Mouse (Mus musculus) ES-E14 (cell line): ENCODE measurements at regions not wholly inside any gene's neighbourhood (a gene's known extent, or its start where the extent isn't known, plus 50 kb on each side); places are given as distances from the start of the nearest gene placed in this dataset.

Experiments used
- DNase-seq: peaks from one replicate; pipeline ENCODE4 v3.0.0-alpha.2; 2013; ENCODE audit warnings: low read depth, low spot score
- H3K27ac ChIP-seq: 2 replicates; pipeline ENCODE4 v1.5.1; 2012; ENCODE audit warnings: low read depth, mild to moderate bottlenecking, low read length, moderate library complexity, mixed read lengths; ENCODE audit not compliant: poor library complexity, insufficient read depth, severe bottlenecking
- H3K36me3 ChIP-seq: 2 replicates; pipeline ENCODE4 v1.6.1; 2012; ENCODE audit warnings: mild to moderate bottlenecking, low read length, moderate library complexity, mixed read lengths; ENCODE audit not compliant: control insufficient read depth, poor library complexity, insufficient read depth, severe bottlenecking
- H3K4me1 ChIP-seq, 2 experiments: fragments of 150-350 bp in 1 of 2; sonication (generic) in 1 of 2; 2 replicates each; pipeline ENCODE4 v1.6.1; 2012; ENCODE audit warnings: low read length in 2 of 2, mild to moderate bottlenecking in 1 of 2, mixed read lengths in 1 of 2; ENCODE audit not compliant: control insufficient read depth in 2 of 2, insufficient read depth in 2 of 2, poor library complexity in 1 of 2
- H3K4me3 ChIP-seq, 2 experiments: fragments of 150-350 bp in 1 of 2; sonication (generic) in 1 of 2; 2 replicates each; pipeline ENCODE4 v1.5.1; 2012; ENCODE audit warnings: low read length in 2 of 2, low read depth in 1 of 2, mild to moderate bottlenecking in 1 of 2, mixed read lengths in 1 of 2; ENCODE audit not compliant: insufficient read depth in 1 of 2, poor library complexity in 1 of 2, severe bottlenecking in 1 of 2
- H3K9ac ChIP-seq: 2 replicates; pipeline ENCODE4 v1.6.1; 2012; ENCODE audit warnings: low read depth, mild to moderate bottlenecking, low read length, mixed read lengths; ENCODE audit not compliant: poor library complexity, insufficient read depth, severe bottlenecking
- H3K9me3 ChIP-seq: fragments of 150-350 bp; sonication (generic); 2 replicates; pipeline ENCODE4 v1.6.1; 2012; ENCODE audit warnings: low read depth, mild to moderate bottlenecking, low read length; ENCODE audit not compliant: control insufficient read depth, insufficient read depth
- CHD2 ChIP-seq: IDR thresholded peaks from 2 replicates; pipeline ENCODE4 v1.6.1; 2014; ENCODE audit warnings: mild to moderate bottlenecking, low read depth, low read length, inconsistent platforms
- HCFC1 ChIP-seq: IDR thresholded peaks from 2 replicates; pipeline ENCODE4 v1.6.1; 2012; ENCODE audit warnings: low read length, inconsistent platforms, borderline replicate concordance; ENCODE audit not compliant: insufficient read depth
- MAFK ChIP-seq: IDR thresholded peaks from 2 replicates; pipeline ENCODE4 v1.6.1; 2014; ENCODE audit warnings: mild to moderate bottlenecking, low read depth, low read length, inconsistent platforms; ENCODE audit not compliant: insufficient read depth
- ZC3H11A ChIP-seq: IDR thresholded peaks from 2 replicates; pipeline ENCODE4 v1.6.1; 2012; ENCODE audit warnings: low read depth, mild to moderate bottlenecking, inconsistent platforms, low read length, borderline replicate concordance
- ZNF384 ChIP-seq: IDR thresholded peaks from 2 replicates; pipeline ENCODE4 v1.6.1; 2012; ENCODE audit warnings: low read depth, low read length, inconsistent platforms
- in situ Hi-C, 2 experiments: fragments of 600-800 bp; cut with MboI; formaldehyde crosslinking; loops; one replicate each; pipeline ENCODE4 v1.15.1; 2025; ENCODE audit warnings: low sequenced_read_pairs in 2 of 2, inconsistent platforms in 1 of 2; ENCODE audit not compliant: unreplicated experiment in 2 of 2

DNA sequence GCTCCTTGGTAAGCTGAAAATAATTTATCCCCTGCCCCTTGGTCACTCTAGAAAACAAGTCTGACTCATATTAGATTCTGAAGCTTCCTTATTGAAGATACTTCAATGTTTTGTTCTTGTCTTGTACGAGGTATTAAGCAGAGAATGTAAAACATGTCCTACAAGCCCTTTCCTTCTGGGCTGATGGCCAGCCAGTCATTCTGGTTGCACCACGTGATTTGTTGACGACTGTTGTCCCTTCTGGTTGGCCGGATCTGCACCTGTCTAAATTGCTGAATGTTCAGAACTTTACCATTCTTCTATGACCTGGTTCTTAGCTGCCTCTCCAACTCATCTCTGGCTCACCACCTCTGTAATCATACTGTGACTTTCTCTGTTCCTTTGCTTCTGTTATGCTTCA is 220.9 kb upstream of the Prdm1 start:
- Histone ChIP-seq H3K4me1 (no peaks in the 10 kb centered on the region), H3K4me3 (no peak overlapping the region), H3K9ac (no peak overlapping the region), H3K36me3 (no peaks in the 10 kb centered on the region), H3K9me3 (no peaks in the 10 kb centered on the region), H3K27ac (no peak overlapping the region)
- no peak for DNase-seq
- TF ChIP-seq CHD2 (no peak), ZC3H11A (no peak), MAFK (no peak), ZNF384 (no peak), HCFC1 (no peak)
- in situ Hi-C loops = no loop called here

DNA sequence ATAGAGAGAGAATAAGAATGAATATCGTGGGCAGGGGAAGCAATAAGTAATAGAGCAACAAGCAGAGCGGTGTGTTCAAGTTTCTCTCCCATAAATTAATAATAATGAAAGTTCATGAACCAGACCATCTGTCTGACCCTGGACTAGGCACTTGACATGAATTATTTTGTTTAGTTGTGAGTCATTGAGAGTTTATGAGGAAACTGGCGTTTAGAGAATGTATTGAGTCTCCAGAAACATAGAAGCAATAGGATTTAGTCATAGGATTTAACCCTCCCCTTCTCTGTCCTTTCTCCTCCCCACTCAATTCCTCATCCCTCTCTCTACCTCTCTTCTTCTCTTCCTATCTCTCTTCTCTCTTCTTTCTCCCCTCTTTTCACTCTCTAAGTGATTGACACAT is 219.1 kb upstream of the Prdm1 start:
- H3K9me3 ChIP-seq = no peaks in the 10 kb centered on the region
- no peaks in the 10 kb centered on the region for H3K4me1 ChIP-seq
- no peak for DNase-seq
- H3K36me3 ChIP-seq = no peaks in the 10 kb centered on the region
- no peak overlapping the region for H3K4me3 ChIP-seq
- no peak overlapping the region for H3K9ac ChIP-seq
- H3K27ac ChIP-seq = no peak overlapping the region
- TF ChIP-seq CHD2 (no peak), ZNF384 (no peak)
- in situ Hi-C loops = no loop called here

DNA sequence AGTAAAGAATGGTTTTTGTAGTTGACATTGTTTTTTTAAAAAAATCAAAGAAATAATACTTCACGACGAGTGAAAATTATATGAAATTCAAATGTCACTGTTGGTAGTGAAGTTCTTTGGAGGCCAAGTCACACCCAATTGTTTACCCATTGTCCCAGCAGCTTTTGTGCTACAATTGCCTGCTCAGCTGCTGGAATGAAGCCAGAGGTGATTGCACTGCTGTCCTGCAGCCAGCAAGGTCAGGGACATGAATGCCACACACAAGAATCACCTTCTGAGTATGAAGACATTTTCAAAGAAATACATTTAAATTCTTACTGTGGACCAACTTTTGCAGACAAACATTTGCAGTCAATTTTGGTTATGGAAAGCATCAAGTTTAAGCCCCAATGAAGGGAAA is 215.9 kb upstream of the Prdm1 start:
- no peak overlapping the region for H3K9ac ChIP-seq
- no peak overlapping the region for H3K4me3 ChIP-seq
- no peak overlapping the region for H3K27ac ChIP-seq
- in situ Hi-C loops = no loop called here
- H3K36me3 ChIP-seq = no peaks in the 10 kb centered on the region
- TF ChIP-seq ZC3H11A (no peak), CHD2 (no peak), MAFK (no peak), HCFC1 (no peak), ZNF384 (no peak)
- H3K4me1 ChIP-seq = no peaks in the 10 kb centered on the region
- DNase-seq = no peak
- no peaks in the 10 kb centered on the region for H3K9me3 ChIP-seq

DNA sequence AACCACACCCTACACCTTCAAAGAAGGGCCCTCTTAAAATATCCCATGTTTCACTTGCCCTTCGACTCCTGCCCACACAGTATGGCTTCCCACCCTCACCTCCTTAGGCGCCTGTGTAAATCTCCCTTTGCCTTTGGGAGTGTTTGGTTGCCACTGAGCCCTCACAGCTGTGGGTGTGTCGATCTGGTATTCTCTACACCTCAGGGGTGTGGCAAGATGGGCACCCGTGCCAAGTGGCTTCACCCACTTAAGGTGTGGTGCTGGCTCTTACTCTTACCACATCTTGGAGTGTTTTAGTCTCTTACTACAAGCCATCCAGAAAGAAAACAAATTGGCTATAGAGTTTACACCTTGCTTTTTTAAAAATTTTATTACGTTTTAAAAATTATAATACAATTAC is 205.3 kb upstream of the Prdm1 start:
- TF ChIP-seq HCFC1 = no peak
- TF ChIP-seq MAFK = no peak
- no peak for TF ChIP-seq ZC3H11A
- TF ChIP-seq CHD2 = no peak
- no peak for TF ChIP-seq ZNF384
- H3K27ac ChIP-seq = no peak overlapping the region
- in situ Hi-C loops = no loop called here
- no peak overlapping the region for H3K4me3 ChIP-seq
- no peaks in the 10 kb centered on the region for H3K4me1 ChIP-seq
- DNase-seq = no peak
- no peaks in the 10 kb centered on the region for H3K9me3 ChIP-seq
- no peaks in the 10 kb centered on the region for H3K36me3 ChIP-seq
- H3K9ac ChIP-seq = no peak overlapping the region

DNA sequence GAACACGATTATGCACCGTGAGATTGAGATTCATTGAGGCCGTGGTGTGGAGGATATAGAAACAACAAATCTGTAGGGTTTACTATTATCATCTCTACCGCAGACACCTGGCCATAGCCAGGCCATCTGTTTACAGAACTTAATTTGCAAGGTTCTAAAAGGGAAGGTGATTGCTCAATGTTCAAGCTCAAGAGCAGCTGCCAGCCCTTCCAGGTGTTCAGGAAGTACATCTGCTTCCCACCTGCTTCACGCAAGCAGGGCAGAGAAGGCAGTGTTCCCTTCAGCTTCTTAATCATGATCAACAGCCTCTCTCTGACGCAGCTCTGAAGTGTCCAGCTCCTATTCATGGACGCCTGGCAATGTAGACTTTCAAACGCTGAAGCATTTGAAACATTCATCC is 202.4 kb upstream of the Prdm1 start:
- in situ Hi-C loops = no loop called here
- Histone ChIP-seq H3K4me1 (no peaks in the 10 kb centered on the region), H3K27ac (no peak overlapping the region), H3K9ac (no peak overlapping the region), H3K9me3 (no peaks in the 10 kb centered on the region), H3K4me3 (no peak overlapping the region), H3K36me3 (no peaks in the 10 kb centered on the region)
- no peak for DNase-seq
- TF ChIP-seq ZNF384 (no peak), MAFK (no peak), HCFC1 (no peak), ZC3H11A (no peak), CHD2 (no peak)
